Mouse (Mus musculus): ENCODE data around the gene Gm49391. TPM values are rescaled to one million over a fixed set of nuclear protein-coding genes. Genes with fewer than 3 reads are reported as not detected.
"Not testable (repeated sequence)": the region's sequence is repeated elsewhere in the genome, so short reads cannot be mapped to it uniquely, and the experiment has no call there.

The Gm49391 gene
- 0.98 and 1.4 TPM in 2 replicates for polyA plus RNA-seq (2016; fragmentation: Nextera tagmentation; extraction: Ambion mirVana)

- WGBS = 49% methylated on average over 5 of the region's 5 CpGs
- H3K27me3 ChIP-seq (ENCODE audit: insufficient read depth, poor library complexity, severe bottlenecking) = no peaks in the 10 kb centered on the region
- no peak for DNase-seq (ENCODE audit: low spot score)
- H3K36me3 ChIP-seq = no peaks in the 10 kb centered on the region; the same call in 1 of the 2 replicates
- no peak within 1 kb of the TSS for H3K4me3 ChIP-seq
- no peaks in the 10 kb centered on the region for H3K9me3 ChIP-seq
- H3K27ac ChIP-seq = no peak within 1 kb of the TSS
- no peaks in the 10 kb centered on the region for H3K4me1 ChIP-seq
These were observed at the start of gene Gm49391, which contains the start of gene Ctla2a for GRCm38 (mm10) chr13:60936500-60936901. Gene Gm49391, minus strand, starts transcription at chr13:60936571. Gene Ctla2a, minus strand, starts transcription at chr13:60936625.

- not testable (repeated sequence) for H3K4me3 ChIP-seq; H3K9me3 ChIP-seq; H3K36me3 ChIP-seq; H3K4me1 ChIP-seq; H3K27me3 ChIP-seq (ENCODE audit: insufficient read depth, poor library complexity, severe bottlenecking); H3K27ac ChIP-seq; DNase-seq (ENCODE audit: low spot score)
- WGBS = 69% methylated on average over 4 of the region's 4 CpGs
These were observed 35.9 kb upstream of the Gm49391 start for GRCm38 (mm10) chr13:60972319-60972718.

- not testable (repeated sequence) for H3K4me3 ChIP-seq
These were observed 27.6 kb upstream of the Gm49391 start for GRCm38 (mm10) chr13:60963985-60964384.

GRCm38 (mm10) chr13:60961706-60962105 is 25.3 kb upstream of the Gm49391 start:
- WGBS = 65% methylated on average over 5 of the region's 5 CpGs
- Histone ChIP-seq H3K36me3 (no peaks in the 10 kb centered on the region), H3K4me1 (no peaks in the 10 kb centered on the region), H3K27ac (no peak overlapping the region), H3K4me3 (no peak overlapping the region), H3K9me3 (peaks cover 7% of the 10 kb centered on the region; the same call in 1 of the 2 replicates), H3K27me3 (ENCODE audit: insufficient read depth, poor library complexity, severe bottlenecking) (no peaks in the 10 kb centered on the region)
- no peak for DNase-seq (ENCODE audit: low spot score)

More at GRCm38 (mm10) chr13:60963985-60964384, 27.6 kb upstream of the Gm49391 start:
- H3K27ac ChIP-seq; H3K4me1 ChIP-seq; H3K27me3 ChIP-seq (ENCODE audit: insufficient read depth, poor library complexity, severe bottlenecking); H3K36me3 ChIP-seq; DNase-seq (ENCODE audit: low spot score); H3K9me3 ChIP-seq: not testable (repeated sequence)
- 18% methylated on average over 5 of the region's 5 CpGs for WGBS

- DNase-seq (ENCODE audit: low spot score); H3K27ac ChIP-seq; H3K4me3 ChIP-seq; H3K9me3 ChIP-seq; H3K4me1 ChIP-seq; H3K36me3 ChIP-seq; H3K27me3 ChIP-seq (ENCODE audit: insufficient read depth, poor library complexity, severe bottlenecking): not testable (repeated sequence)
- 74% methylated on average over 3 of the region's 3 CpGs for WGBS
These were observed 5.5 kb upstream of the Gm49391 start, which contains the start of gene Tpbpa for GRCm38 (mm10) chr13:60941884-60942283. Gene Tpbpa, minus strand, starts transcription at chr13:60941984.

GRCm38 (mm10) chr13:60935490-60935889 is 881 bp downstream of the Gm49391 start, which contains the start of gene Gm49393:
Gene Gm49393, minus strand, starts transcription at chr13:60935590.
- not testable (repeated sequence) for H3K9me3 ChIP-seq; H3K27ac ChIP-seq; H3K36me3 ChIP-seq; H3K4me3 ChIP-seq; DNase-seq (ENCODE audit: low spot score); H3K4me1 ChIP-seq; H3K27me3 ChIP-seq (ENCODE audit: insufficient read depth, poor library complexity, severe bottlenecking)
- WGBS = 56% methylated on average over 2 of the region's 2 CpGs

GRCm38 (mm10) chr13:60904780-60905179 is 31.6 kb downstream of the Gm49391 start, which contains the start of gene Tpbpb:
Gene Tpbpb, minus strand, starts transcription at chr13:60904880.
- H3K4me1 ChIP-seq; H3K27me3 ChIP-seq (ENCODE audit: insufficient read depth, poor library complexity, severe bottlenecking); DNase-seq (ENCODE audit: low spot score); H3K9me3 ChIP-seq; H3K36me3 ChIP-seq; H3K27ac ChIP-seq; H3K4me3 ChIP-seq: not testable (repeated sequence)
- 77% methylated on average over 2 of the region's 2 CpGs for WGBS

- H3K36me3 ChIP-seq = no peaks in the 10 kb centered on the region
- H3K4me1 ChIP-seq = no peaks in the 10 kb centered on the region
- 0 out of 2 replicates have a peak, but pooled peaks cover 3% of the 10 kb centered on the region for H3K9me3 ChIP-seq
- no peaks in the 10 kb centered on the region for H3K27me3 ChIP-seq (ENCODE audit: insufficient read depth, poor library complexity, severe bottlenecking)
- WGBS = 43% methylated on average over 3 of the region's 3 CpGs
- no peak within 1 kb of the TSS for H3K4me3 ChIP-seq
- no peak within 1 kb of the TSS for H3K27ac ChIP-seq
- peak; percentile 77 for DNase-seq (ENCODE audit: low spot score)
These were observed 39.0 kb downstream of the Gm49391 start, which contains the start of gene Ctla2b for GRCm38 (mm10) chr13:60897328-60897727. Gene Ctla2b, minus strand, starts transcription at chr13:60897447.

- 82% methylated on average over 8 of the region's 8 CpGs for WGBS
- H3K27me3 ChIP-seq (ENCODE audit: insufficient read depth, poor library complexity, severe bottlenecking); DNase-seq (ENCODE audit: low spot score): not testable (repeated sequence)
These were observed 39.6 kb downstream of the Gm49391 start, which contains the start of gene Gm49392 for GRCm38 (mm10) chr13:60896794-60897193. Gene Gm49392, minus strand, starts transcription at chr13:60896894.

GRCm38 (mm10) chr13:60895406-60896160 is 40.8 kb downstream of the Gm49391 start:
- DNase-seq (ENCODE audit: low spot score) = no peak
- no peak overlapping the region for H3K4me3 ChIP-seq
- no peaks in the 10 kb centered on the region for H3K36me3 ChIP-seq
- H3K9me3 ChIP-seq = no peaks in the 10 kb centered on the region
- H3K4me1 ChIP-seq = no peaks in the 10 kb centered on the region
- no peak overlapping the region for H3K27ac ChIP-seq
- no peaks in the 10 kb centered on the region for H3K27me3 ChIP-seq (ENCODE audit: insufficient read depth, poor library complexity, severe bottlenecking)

More at GRCm38 (mm10) chr13:60896794-60897193, 39.6 kb downstream of the Gm49391 start, which contains the start of gene Gm49392:
- H3K27ac ChIP-seq, H3K4me1 ChIP-seq, H3K36me3 ChIP-seq, H3K9me3 ChIP-seq, H3K4me3 ChIP-seq: not testable (repeated sequence)

- H3K27me3 ChIP-seq (ENCODE audit: insufficient read depth, poor library complexity, severe bottlenecking) = no peaks in the 10 kb centered on the region
- WGBS = 87% methylated on average over 1 of the region's 1 CpGs
- H3K9me3 ChIP-seq = no peaks in the 10 kb centered on the region
- no peaks in the 10 kb centered on the region for H3K4me1 ChIP-seq
- H3K4me3 ChIP-seq = no peak overlapping the region
- no peaks in the 10 kb centered on the region for H3K36me3 ChIP-seq
- H3K27ac ChIP-seq = no peak overlapping the region
- no peak for DNase-seq (ENCODE audit: low spot score)
These were observed 44.1 kb downstream of the Gm49391 start for GRCm38 (mm10) chr13:60892301-60892700.

GRCm38 (mm10) chr13:60864281-60864680 is 72.1 kb downstream of the Gm49391 start, which contains the start of gene 4930486L24Rik:
Gene 4930486L24Rik, minus strand, starts transcription at chr13:60864475.
- H3K4me3 ChIP-seq = no peak within 1 kb of the TSS
- WGBS = 58% methylated on average over 1 of the region's 1 CpGs
- no peaks in the 10 kb centered on the region for H3K9me3 ChIP-seq
- no peaks in the 10 kb centered on the region for H3K27me3 ChIP-seq (ENCODE audit: insufficient read depth, poor library complexity, severe bottlenecking)
- H3K4me1 ChIP-seq = no peaks in the 10 kb centered on the region
- no peaks in the 10 kb centered on the region for H3K36me3 ChIP-seq
- no peak within 1 kb of the TSS for H3K27ac ChIP-seq
- no peak for DNase-seq (ENCODE audit: low spot score)

All from heart, embryonic 10.5 days (tissue).